Mouse (Mus musculus) embryonic stem cell, embryonic (primary cell): ENCODE data around the gene Pxdc1.

Source experiments
- CTCF ChIA-PET, 4 experiments: fragments of 300-600 bp in 2 of 4; fragments of 350-600 bp in 2 of 4; sonication (Branson Sonifier 250); formaldehyde crosslinking; loops; one replicate each; lab custom pipeline; 2022; ENCODE audit warnings: inconsistent platforms in 2 of 4; lab: Charles Lee
- POLR2A ChIA-PET, 4 experiments: fragments of 300-600 bp in 2 of 4; fragments of 350-600 bp in 2 of 4; sonication (Branson Sonifier 250); formaldehyde crosslinking; loops; one replicate each; lab custom pipeline; 2022; ENCODE audit warnings: antibody characterized with exemption in 4 of 4, inconsistent platforms in 1 of 4; lab: Charles Lee

The Pxdc1 gene

GRCm38 (mm10) chr13:34629741-34630140 is 23.5 kb downstream of the Pxdc1 start:
- POLR2A ChIA-PET, result no interaction called here
- CTCF ChIA-PET, result no interaction called here

- ChIA-PET POLR2A (no interaction called here), CTCF (no interaction called here)
These were observed 25.8 kb downstream of the Pxdc1 start for GRCm38 (mm10) chr13:34627446-34627845.

DNA sequence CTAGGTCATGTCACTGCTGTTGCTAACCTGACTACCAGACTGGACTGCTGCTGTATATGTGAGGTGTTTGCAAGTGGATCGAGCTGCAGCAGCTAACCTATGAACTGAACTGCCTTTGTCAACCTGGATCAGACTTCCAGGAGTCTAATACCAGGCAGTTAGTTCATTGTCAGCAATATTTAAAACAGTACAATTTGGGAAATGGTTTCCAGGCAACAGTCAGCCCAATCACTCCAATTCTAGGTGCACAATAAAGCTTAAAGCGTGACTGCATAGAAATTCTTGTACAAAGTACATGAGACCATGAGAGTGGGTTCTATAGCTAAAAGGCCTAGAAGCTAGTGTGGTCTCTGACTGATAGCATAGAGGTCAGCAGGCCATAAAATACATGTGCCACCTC is 28.9 kb downstream of the Pxdc1 start:
- ChIA-PET CTCF (no interaction called here), POLR2A (no interaction called here)

- ChIA-PET CTCF (no interaction called here), POLR2A (no interaction called here)
These were observed 40.9 kb downstream of the Pxdc1 start for GRCm38 (mm10) chr13:34612402-34612801.

- ChIA-PET CTCF (no interaction called here), POLR2A (interaction anchor here in 1 of 4 experiments (0.6 kb wide), 1 partner anchor 21 kb away, joined by 3 read pairs; no protein-coding TSS in a partner anchor)
These were observed 43.6 kb downstream of the Pxdc1 start for GRCm38 (mm10) chr13:34609711-34610110.

DNA sequence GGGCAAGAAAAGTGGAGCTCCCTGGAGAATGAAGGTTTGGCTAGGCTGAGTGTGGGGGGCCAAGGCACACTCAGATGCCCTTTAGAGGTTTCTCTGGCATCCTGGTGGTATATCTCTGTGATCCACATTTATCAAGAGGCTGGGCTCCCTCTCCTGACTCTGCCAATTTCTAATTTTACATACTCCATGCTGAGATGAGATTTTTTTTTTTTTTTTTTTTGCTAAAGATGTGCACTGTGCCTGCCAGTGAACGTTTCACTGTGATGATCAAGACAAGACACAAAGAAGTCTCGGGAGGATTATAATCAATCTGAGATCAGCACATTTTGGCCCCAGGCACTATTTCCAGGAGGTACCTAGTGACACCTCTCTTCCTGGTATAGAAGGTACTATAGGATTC is 46.2 kb downstream of the Pxdc1 start:
- ChIA-PET CTCF (no interaction called here), POLR2A (no interaction called here)

DNA sequence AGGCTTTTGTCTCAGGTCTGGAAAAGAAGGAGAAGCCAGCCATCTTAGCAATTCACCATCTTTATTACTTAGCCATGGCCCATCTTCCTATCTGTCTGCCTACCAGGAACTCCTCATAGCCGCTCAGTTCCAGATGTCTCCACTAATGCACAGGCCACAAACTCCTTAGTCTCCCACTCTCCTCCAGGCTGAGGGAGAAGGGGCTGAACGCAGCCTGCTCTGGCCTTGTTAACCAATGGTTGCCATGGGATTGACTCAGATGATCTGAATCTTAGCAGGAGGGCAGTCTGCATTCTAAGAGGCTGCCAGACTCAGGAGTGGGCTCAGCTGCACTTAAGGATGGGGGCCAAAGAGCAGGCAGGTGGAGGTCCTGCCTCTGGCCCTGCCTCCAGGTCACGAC is 47.4 kb downstream of the Pxdc1 start:
- ChIA-PET POLR2A (no interaction called here), CTCF (no interaction called here)

GRCm38 (mm10) chr13:34605206-34605605 is 48.1 kb downstream of the Pxdc1 start:
- ChIA-PET POLR2A (no interaction called here), CTCF (interaction anchor here in 2 of 4 experiments (0.7 to 1.2 kb wide), 2 partner anchors 43 to 135 kb away, joined by 4 read pairs; no protein-coding TSS in a partner anchor)

DNA sequence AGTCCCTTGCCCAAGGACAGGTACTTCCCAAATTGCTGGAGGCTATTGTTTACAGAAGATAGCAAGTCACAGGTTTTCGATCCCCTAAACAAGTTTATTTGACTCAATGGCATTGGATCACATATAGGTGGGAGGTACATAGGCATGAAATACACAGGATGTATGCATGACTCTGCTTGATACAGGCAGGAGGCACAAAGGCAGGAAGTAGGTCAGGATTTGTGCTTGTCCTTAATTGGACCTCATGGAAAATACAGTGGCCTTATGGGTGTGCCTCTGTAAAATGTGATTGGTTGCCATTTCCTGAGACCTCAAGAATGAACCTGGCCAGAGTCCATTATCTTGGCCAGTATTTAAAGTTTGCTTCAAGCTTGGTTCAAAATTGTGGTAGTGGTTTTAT is 48.9 kb downstream of the Pxdc1 start:
- CTCF ChIA-PET, result interaction anchor here in 1 of 4 experiments (1.2 kb wide), 1 partner anchor 135 kb away, joined by 4 read pairs; no protein-coding TSS in a partner anchor
- POLR2A ChIA-PET, result no interaction called here

- ChIA-PET POLR2A (no interaction called here), CTCF (no interaction called here)
These were observed 50.5 kb downstream of the Pxdc1 start for GRCm38 (mm10) chr13:34602757-34603156.

DNA sequence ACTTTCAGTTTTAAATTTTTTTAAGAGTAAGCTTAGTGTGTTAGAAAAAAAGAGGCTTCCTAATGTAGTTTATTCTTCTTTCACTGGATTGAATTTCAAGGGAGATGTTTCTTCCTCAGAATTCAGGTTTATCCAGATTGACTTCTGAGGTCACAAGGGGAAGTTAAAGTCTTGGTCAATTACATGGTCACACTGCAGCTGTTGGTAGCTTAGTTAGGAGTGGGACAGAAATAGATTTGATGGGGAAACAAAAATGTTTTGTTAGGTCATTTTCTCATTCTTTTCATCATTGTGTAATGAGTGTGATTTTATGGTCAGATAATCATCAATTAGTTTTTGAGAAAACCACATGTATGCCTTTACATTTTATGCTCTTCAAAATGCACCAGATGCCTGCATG is 56.5 kb downstream of the Pxdc1 start:
- ChIA-PET POLR2A (no interaction called here), CTCF (interaction anchor here in 1 of 4 experiments (0.6 kb wide), 1 partner anchor 243 kb away, joined by 3 read pairs; no protein-coding TSS in a partner anchor)
